Mouse (Mus musculus): ENCODE measurements around the gene Nkapl. TPM values are rescaled to one million over a fixed set of nuclear protein-coding genes. Genes with fewer than 3 reads are reported as not detected.
A peak's percentile ranks its signal among the peaks of the same experiment; 100 is the strongest.
"Not testable (repeated sequence)": the region's sequence is repeated elsewhere in the genome, so short reads cannot be mapped to it uniquely, and the experiment has no call there.

Gene Nkapl
- polyA plus RNA-seq (2012; rRNA removed): not detected in 2 replicates

GRCm38 (mm10) chr13:21468061-21469019, at the start of gene Nkapl:
Nkapl (minus strand) TSS chr13:21468509.
- DNase-seq (ENCODE audit: low read depth in 1 of 2, low spot score in 2 of 2): peak; percentile 47 to 52
- Histone ChIP-seq H3K27ac (ENCODE audit: insufficient read depth, low read length) (no peak within 1 kb of the TSS), H3K36me3 (ENCODE audit: control insufficient read depth, insufficient read depth, low read length) (no peaks in the 10 kb centered on the region), H3K27me3 (ENCODE audit: control insufficient read depth, insufficient read depth, low read length) (peaks cover 9% of the 10 kb centered on the region; the same call in 1 of the 2 replicates), H3K4me1 (ENCODE audit: control insufficient read depth, insufficient read depth, insufficient read length) (peaks cover 4% of the 10 kb centered on the region; the same call in 1 of the 2 replicates), H3K4me3 (ENCODE audit: extremely low read depth, insufficient read depth, insufficient read length) (peak within 1 kb of the TSS; percentile 76)
- WGBS: 2% methylated on average over 54 of the region's 54 CpGs
- no peak for TF ChIP-seq CTCF (IDR thresholded peaks at IDR 0.05; ENCODE audit: extremely low read depth, insufficient read depth, insufficient read length, insufficient replicate concordance)

- WGBS: under 1% methylated on average over 21 of the region's 21 CpGs
- H3K4me1 ChIP-seq (ENCODE audit: control insufficient read depth, insufficient read depth, insufficient read length): no peaks in the 10 kb centered on the region
- H3K27ac ChIP-seq (ENCODE audit: insufficient read depth, low read length): peak overlapping the region; percentile 35
- peak overlapping the region; percentile 81 for H3K4me3 ChIP-seq (ENCODE audit: extremely low read depth, insufficient read depth, insufficient read length)
- DNase-seq (ENCODE audit: low read depth in 1 of 2, low spot score in 2 of 2): peak; percentile 68 to 83
- no peaks in the 10 kb centered on the region for H3K27me3 ChIP-seq (ENCODE audit: control insufficient read depth, insufficient read depth, low read length)
- TF ChIP-seq POLR2A (IDR thresholded peaks at IDR 0.05; ENCODE audit: low read depth, low read length) (no peak), CTCF (IDR thresholded peaks at IDR 0.05; ENCODE audit: extremely low read depth, insufficient read depth, insufficient read length, insufficient replicate concordance) (no peak)
- H3K36me3 ChIP-seq (ENCODE audit: control insufficient read depth, insufficient read depth, low read length): no peaks in the 10 kb centered on the region
Observed at GRCm38 (mm10) chr13:21506221-21506649, 37.9 kb upstream of the Nkapl start.

- no peak overlapping the region for H3K27ac ChIP-seq (ENCODE audit: insufficient read depth, low read length)
- no peak for DNase-seq (ENCODE audit: low read depth in 1 of 2, low spot score in 2 of 2)
- H3K4me1 ChIP-seq (ENCODE audit: control insufficient read depth, insufficient read depth, insufficient read length): no peaks in the 10 kb centered on the region
- 84% methylated on average over 5 of the region's 5 CpGs for WGBS
- H3K4me3 ChIP-seq (ENCODE audit: extremely low read depth, insufficient read depth, insufficient read length): no peak overlapping the region
- TF ChIP-seq CTCF (IDR thresholded peaks at IDR 0.05; ENCODE audit: extremely low read depth, insufficient read depth, insufficient read length, insufficient replicate concordance) (no peak), POLR2A (IDR thresholded peaks at IDR 0.05; ENCODE audit: low read depth, low read length) (no peak)
- H3K27me3 ChIP-seq (ENCODE audit: control insufficient read depth, insufficient read depth, low read length): no peaks in the 10 kb centered on the region
- H3K36me3 ChIP-seq (ENCODE audit: control insufficient read depth, insufficient read depth, low read length): no peaks in the 10 kb centered on the region
Observed at GRCm38 (mm10) chr13:21502296-21502695, 34.0 kb upstream of the Nkapl start.

GRCm38 (mm10) chr13:21501182-21501581, 32.9 kb upstream of the Nkapl start, which contains the start of gene Gm11273:
Gm11273 (minus strand) TSS chr13:21501418.
- not testable (repeated sequence) for DNase-seq (ENCODE audit: low read depth in 1 of 2, low spot score in 2 of 2); H3K36me3 ChIP-seq (ENCODE audit: control insufficient read depth, insufficient read depth, low read length); H3K4me3 ChIP-seq (ENCODE audit: extremely low read depth, insufficient read depth, insufficient read length); H3K27ac ChIP-seq (ENCODE audit: insufficient read depth, low read length); H3K27me3 ChIP-seq (ENCODE audit: control insufficient read depth, insufficient read depth, low read length); H3K4me1 ChIP-seq (ENCODE audit: control insufficient read depth, insufficient read depth, insufficient read length)
- WGBS: 96% methylated on average over 17 of the region's 17 CpGs

- no peaks in the 10 kb centered on the region for H3K27me3 ChIP-seq (ENCODE audit: control insufficient read depth, insufficient read depth, low read length)
- TF ChIP-seq POLR2A (IDR thresholded peaks at IDR 0.05; ENCODE audit: low read depth, low read length): no peak
- TF ChIP-seq CTCF (IDR thresholded peaks at IDR 0.05; ENCODE audit: extremely low read depth, insufficient read depth, insufficient read length, insufficient replicate concordance): no peak
- no peak for DNase-seq (ENCODE audit: low read depth in 1 of 2, low spot score in 2 of 2)
- no peaks in the 10 kb centered on the region for H3K36me3 ChIP-seq (ENCODE audit: control insufficient read depth, insufficient read depth, low read length)
- 93% methylated on average over 21 of the region's 21 CpGs for WGBS
- H3K4me1 ChIP-seq (ENCODE audit: control insufficient read depth, insufficient read depth, insufficient read length): no peaks in the 10 kb centered on the region
- H3K4me3 ChIP-seq (ENCODE audit: extremely low read depth, insufficient read depth, insufficient read length): no peak within 1 kb of the TSS
- H3K27ac ChIP-seq (ENCODE audit: insufficient read depth, low read length): no peak within 1 kb of the TSS
Observed at GRCm38 (mm10) chr13:21495080-21495479, 26.8 kb upstream of the Nkapl start, which contains the start of gene AK157302. AK157302 (plus strand) TSS chr13:21495223.

GRCm38 (mm10) chr13:21492847-21493246, 24.5 kb upstream of the Nkapl start:
- Histone ChIP-seq H3K4me3 (ENCODE audit: extremely low read depth, insufficient read depth, insufficient read length) (no peak overlapping the region), H3K36me3 (ENCODE audit: control insufficient read depth, insufficient read depth, low read length) (no peaks in the 10 kb centered on the region), H3K27me3 (ENCODE audit: control insufficient read depth, insufficient read depth, low read length) (no peaks in the 10 kb centered on the region), H3K4me1 (ENCODE audit: control insufficient read depth, insufficient read depth, insufficient read length) (no peaks in the 10 kb centered on the region), H3K27ac (ENCODE audit: insufficient read depth, low read length) (no peak overlapping the region)
- TF ChIP-seq CTCF (IDR thresholded peaks at IDR 0.05; ENCODE audit: extremely low read depth, insufficient read depth, insufficient read length, insufficient replicate concordance) (no peak), POLR2A (IDR thresholded peaks at IDR 0.05; ENCODE audit: low read depth, low read length) (no peak)
- 95% methylated on average over 5 of the region's 5 CpGs for WGBS
- DNase-seq (ENCODE audit: low read depth in 1 of 2, low spot score in 2 of 2): no peak

- H3K27me3 ChIP-seq (ENCODE audit: control insufficient read depth, insufficient read depth, low read length): no peaks in the 10 kb centered on the region
- H3K4me3 ChIP-seq (ENCODE audit: extremely low read depth, insufficient read depth, insufficient read length): no peak overlapping the region
- WGBS: 87% methylated on average over 1 of the region's 1 CpGs
- H3K4me1 ChIP-seq (ENCODE audit: control insufficient read depth, insufficient read depth, insufficient read length): no peaks in the 10 kb centered on the region
- DNase-seq (ENCODE audit: low read depth in 1 of 2, low spot score in 2 of 2): no peak
- H3K36me3 ChIP-seq (ENCODE audit: control insufficient read depth, insufficient read depth, low read length): no peaks in the 10 kb centered on the region
- H3K27ac ChIP-seq (ENCODE audit: insufficient read depth, low read length): no peak overlapping the region
- TF ChIP-seq CTCF (IDR thresholded peaks at IDR 0.05; ENCODE audit: extremely low read depth, insufficient read depth, insufficient read length, insufficient replicate concordance): no peak
Observed at GRCm38 (mm10) chr13:21486881-21487280, 18.6 kb upstream of the Nkapl start.

- H3K36me3 ChIP-seq (ENCODE audit: control insufficient read depth, insufficient read depth, low read length); H3K27me3 ChIP-seq (ENCODE audit: control insufficient read depth, insufficient read depth, low read length); H3K4me1 ChIP-seq (ENCODE audit: control insufficient read depth, insufficient read depth, insufficient read length); DNase-seq (ENCODE audit: low read depth in 1 of 2, low spot score in 2 of 2): not testable (repeated sequence)
- 6% methylated on average over 31 of the region's 31 CpGs for WGBS
- Histone ChIP-seq H3K4me3 (ENCODE audit: extremely low read depth, insufficient read depth, insufficient read length) (peak within 1 kb of the TSS; percentile 48), H3K27ac (ENCODE audit: insufficient read depth, low read length) (0 out of 2 replicates have a peak within 1 kb of the TSS, but pooled peaks have one; percentile 5)
Observed at GRCm38 (mm10) chr13:21478759-21479670, 10.7 kb upstream of the Nkapl start, which contains the start of the genes Zkscan4 and Gm10065. Zkscan4 (plus strand) TSS chr13:21478907. Gm10065 (minus strand) TSS chr13:21479441.

Measured in spleen, adult 2 months (tissue).